Mouse (Mus musculus) midbrain, embryonic 10.5 days (tissue): ENCODE measurements around the gene Nlrp9b. TPM values are rescaled to one million over a fixed set of nuclear protein-coding genes. Genes with fewer than 3 reads are reported as not detected.
A peak's percentile ranks its signal among the peaks of the same experiment; 100 is the strongest.
"Not testable (repeated sequence)": the region's sequence is repeated elsewhere in the genome, so short reads cannot be mapped to it uniquely, and the experiment has no call there.

Source experiments
- DNase-seq: peaks from one replicate; pipeline ENCODE4 v3.0.0-alpha.2; 2017; ENCODE audit warnings: low spot score
- H3K27ac ChIP-seq: fragments of 300-500 bp; sonication (generic); replicated peaks from 2 replicates; pipeline ENCODE4 v1.5.1; 2016; ENCODE audit warnings: mild to moderate bottlenecking
- H3K27me3 ChIP-seq: fragments of 300-500 bp; sonication (generic); 2 replicates; pipeline ENCODE4 v1.6.1; 2016; ENCODE audit warnings: low read depth, mild to moderate bottlenecking; ENCODE audit not compliant: poor library complexity, severe bottlenecking
- H3K36me3 ChIP-seq: fragments of 300-500 bp; sonication (generic); 2 replicates; pipeline ENCODE4 v1.6.1; 2016; ENCODE audit warnings: mild to moderate bottlenecking, moderate library complexity
- H3K4me1 ChIP-seq: fragments of 300-500 bp; sonication (generic); 2 replicates; pipeline ENCODE4 v1.6.1; 2016
- H3K4me3 ChIP-seq: fragments of 300-500 bp; sonication (generic); 2 replicates; pipeline ENCODE4 v1.5.1; 2016; ENCODE audit warnings: mild to moderate bottlenecking, moderate library complexity
- H3K9me3 ChIP-seq: fragments of 300-500 bp; sonication (generic); replicated peaks from 2 replicates; pipeline ENCODE4 v1.6.1; 2016; ENCODE audit warnings: mild to moderate bottlenecking
- WGBS: fragments of 180-500 bp; shearing (Covaris S2); methylation state at CpG from one replicate; pipeline ENCODE4 v1.1.7; 2016; 5-methylcytosine and 5-hydroxymethylcytosine counted together
- polyA plus RNA-seq: library from polyadenylated mRNA; unstranded; fragments of >200 nt; fragmentation: Nextera tagmentation; extraction: Ambion mirVana; gene quantifications from 2 replicates; pipeline ENCODE4 v1.2.1, GENCODE M21; 2016

The Nlrp9b gene
- polyA plus RNA-seq = not detected in 2 replicates

DNA sequence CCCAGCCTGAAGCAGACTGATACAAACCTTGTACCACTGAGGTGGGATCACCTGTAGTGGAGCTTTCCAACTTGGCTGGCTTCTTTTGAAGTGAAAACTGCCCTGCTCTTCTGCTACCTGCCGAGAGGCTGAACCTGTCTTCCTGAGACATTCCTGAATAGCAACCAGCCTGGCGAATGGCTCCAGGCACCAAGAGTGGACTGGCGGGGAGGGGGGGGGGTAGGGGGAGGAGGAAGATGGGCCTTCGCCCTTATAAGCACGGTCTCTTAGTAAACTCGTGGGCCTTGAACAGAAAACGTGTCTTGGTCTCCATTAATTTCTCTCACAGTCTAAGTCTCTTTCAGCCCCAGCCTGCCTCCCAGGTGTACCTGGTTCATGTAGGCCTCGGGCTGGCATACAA is at the start of gene Nlrp9b:
TSS of gene Nlrp9b (plus strand) at position 301 of the 400 bp plus-strand sequence.
- WGBS = 65% methylated on average over 8 of the region's 8 CpGs
- H3K4me1 ChIP-seq, DNase-seq, H3K27me3 ChIP-seq, H3K27ac ChIP-seq, H3K36me3 ChIP-seq, H3K4me3 ChIP-seq: not testable (repeated sequence)
- peaks cover 46% of the 10 kb centered on the region for H3K9me3 ChIP-seq

DNA sequence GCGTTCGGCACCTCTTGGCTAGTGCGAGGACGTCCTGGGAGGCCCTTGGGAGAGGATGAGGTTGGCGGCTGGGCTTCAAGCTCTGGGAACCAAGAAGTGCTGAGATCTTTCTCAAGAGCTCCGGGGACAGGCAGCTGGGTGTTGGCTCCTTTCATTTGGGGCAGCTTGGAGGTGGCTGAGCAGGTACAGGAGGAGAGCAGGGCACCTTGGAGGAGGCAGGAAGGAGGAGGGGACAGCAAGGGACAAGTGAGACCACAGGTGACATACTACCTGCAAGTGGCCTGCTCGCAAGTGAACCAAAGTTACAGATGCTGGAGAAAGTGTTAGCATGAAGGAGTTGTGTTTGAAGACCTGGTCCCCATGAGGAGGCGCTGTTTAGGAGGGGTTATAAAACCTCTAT is 46.6 kb upstream of the Nlrp9b start:
- WGBS = 94% methylated on average over 8 of the region's 8 CpGs
- H3K36me3 ChIP-seq = no peaks in the 10 kb centered on the region
- H3K9me3 ChIP-seq = peaks cover 7% of the 10 kb centered on the region; the same call in 1 of the 2 replicates
- DNase-seq = no peak
- H3K4me3 ChIP-seq = no peak overlapping the region
- H3K27ac ChIP-seq = no peak overlapping the region
- no peaks in the 10 kb centered on the region; the same call in 1 of the 2 replicates for H3K4me1 ChIP-seq
- no peaks in the 10 kb centered on the region for H3K27me3 ChIP-seq

DNA sequence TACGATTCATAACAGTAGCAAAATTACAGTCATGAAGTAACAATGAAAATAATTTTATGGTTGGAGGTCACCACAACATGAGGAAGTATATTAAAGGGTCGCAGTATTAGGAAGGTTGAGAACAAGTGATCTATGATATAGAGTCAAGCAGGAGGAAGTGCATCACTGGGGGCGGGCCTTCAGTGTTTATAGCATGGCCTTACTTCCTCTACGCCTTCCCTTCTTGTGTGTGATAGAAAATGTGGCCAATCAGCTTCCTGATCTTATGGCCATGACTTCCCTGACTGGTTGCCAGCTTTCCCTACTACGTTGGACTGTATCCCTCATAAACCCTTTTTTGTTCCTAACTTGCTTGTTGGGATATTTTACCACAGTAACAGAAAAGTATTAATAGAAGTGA is 46.1 kb upstream of the Nlrp9b start:
- Histone ChIP-seq H3K9me3 (peaks cover 7% of the 10 kb centered on the region; the same call in 1 of the 2 replicates), H3K27ac (no peak overlapping the region), H3K36me3 (no peaks in the 10 kb centered on the region), H3K4me1 (peaks cover 3% of the 10 kb centered on the region; the same call in 1 of the 2 replicates), H3K27me3 (no peaks in the 10 kb centered on the region), H3K4me3 (no peak overlapping the region)
- DNase-seq = no peak
- 89% methylated on average over 5 of the region's 5 CpGs for WGBS

DNA sequence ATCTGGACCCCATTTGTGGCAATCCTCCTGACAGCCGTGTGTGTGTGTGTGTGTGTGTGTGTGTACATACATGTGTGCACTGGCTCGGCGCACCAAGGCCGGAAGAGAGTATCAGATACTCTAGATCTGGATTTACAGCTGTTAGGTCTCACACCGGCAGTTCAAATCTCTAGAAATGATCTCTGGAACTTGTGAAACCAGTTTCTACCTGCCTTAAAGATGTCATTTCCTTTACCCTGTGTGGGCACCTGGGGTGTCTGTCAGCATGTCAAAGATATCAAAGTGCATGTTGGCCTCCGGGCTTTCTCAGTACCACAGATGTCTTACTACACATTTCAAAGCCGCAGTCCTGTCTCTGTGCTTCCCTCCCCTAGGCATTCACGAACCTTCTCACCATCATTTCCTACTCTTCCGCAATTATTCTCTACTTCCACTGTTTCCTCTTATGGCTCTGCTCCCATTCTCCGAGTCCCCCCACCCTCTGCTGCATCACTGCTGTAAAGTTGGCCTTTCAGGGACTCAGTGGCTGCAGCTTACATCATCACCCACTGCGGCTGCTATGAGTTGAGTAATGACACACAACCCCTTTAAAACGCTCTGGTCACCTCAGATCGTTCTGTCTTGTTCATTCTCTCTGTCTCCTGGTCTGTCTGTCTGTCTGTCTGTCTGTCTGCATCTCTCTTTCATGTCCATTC is 45.3 kb upstream of the Nlrp9b start:
- DNase-seq = no peak
- H3K4me1 ChIP-seq = peaks cover 9% of the 10 kb centered on the region; the same call in 1 of the 2 replicates
- H3K27ac ChIP-seq = no peak overlapping the region
- no peak overlapping the region for H3K4me3 ChIP-seq
- no peaks in the 10 kb centered on the region for H3K36me3 ChIP-seq
- peaks cover 7% of the 10 kb centered on the region; the same call in 1 of the 2 replicates for H3K9me3 ChIP-seq
- H3K27me3 ChIP-seq = no peaks in the 10 kb centered on the region
- 85% methylated on average over 13 of the region's 13 CpGs for WGBS

DNA sequence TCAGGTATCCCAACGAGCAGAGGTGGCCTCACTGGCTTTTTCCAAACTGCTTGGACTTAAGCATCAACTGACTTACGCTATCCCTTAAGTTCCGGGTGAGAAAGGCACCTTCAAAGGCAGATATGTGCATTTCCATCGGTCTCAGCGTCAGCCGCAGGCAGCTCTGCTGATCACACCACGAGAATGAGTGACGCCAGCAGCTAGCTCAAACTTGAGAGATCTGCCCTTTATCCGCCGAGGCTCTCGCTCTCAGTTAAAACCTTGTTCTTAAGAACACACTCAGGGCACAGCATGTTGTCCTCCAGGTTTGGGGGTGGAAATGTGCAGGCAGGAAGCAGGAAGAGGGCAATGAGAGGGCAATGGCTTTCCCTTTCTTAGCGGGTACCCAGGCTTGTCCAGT is 42.3 kb upstream of the Nlrp9b start:
- Histone ChIP-seq H3K27ac (no peak overlapping the region), H3K27me3 (no peaks in the 10 kb centered on the region), H3K4me1 (peaks cover 29% of the 10 kb centered on the region), H3K9me3 (0 out of 2 replicates have a peak, but pooled peaks cover 3% of the 10 kb centered on the region), H3K4me3 (no peak overlapping the region), H3K36me3 (no peaks in the 10 kb centered on the region)
- WGBS = 82% methylated on average over 12 of the region's 12 CpGs
- no peak for DNase-seq

DNA sequence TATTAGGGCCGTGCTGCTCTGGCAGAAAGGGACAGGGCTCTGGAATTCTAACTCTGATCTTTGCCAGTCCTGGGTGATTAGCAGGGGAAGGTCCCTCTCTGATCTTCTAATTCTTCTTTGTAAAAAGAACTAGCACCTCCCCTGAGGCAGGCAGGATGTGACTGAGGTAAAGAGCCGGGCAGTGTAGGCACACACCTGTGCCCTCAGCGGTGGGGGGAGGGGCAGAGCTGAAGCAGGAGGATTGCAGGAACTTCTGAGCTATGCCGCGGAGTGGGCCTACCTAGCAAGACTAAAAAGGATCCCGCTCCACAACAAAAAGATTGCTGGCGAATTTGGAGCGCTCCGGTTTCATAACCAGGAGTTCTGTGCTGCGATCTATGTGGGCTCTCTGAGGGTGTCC is 41.3 kb upstream of the Nlrp9b start:
- Histone ChIP-seq H3K9me3 (0 out of 2 replicates have a peak, but pooled peaks cover 3% of the 10 kb centered on the region), H3K4me1 (peaks cover 29% of the 10 kb centered on the region), H3K27ac (no peak overlapping the region), H3K36me3 (no peaks in the 10 kb centered on the region), H3K4me3 (no peak overlapping the region), H3K27me3 (no peaks in the 10 kb centered on the region)
- no peak for DNase-seq
- 65% methylated on average over 10 of the region's 10 CpGs for WGBS

DNA sequence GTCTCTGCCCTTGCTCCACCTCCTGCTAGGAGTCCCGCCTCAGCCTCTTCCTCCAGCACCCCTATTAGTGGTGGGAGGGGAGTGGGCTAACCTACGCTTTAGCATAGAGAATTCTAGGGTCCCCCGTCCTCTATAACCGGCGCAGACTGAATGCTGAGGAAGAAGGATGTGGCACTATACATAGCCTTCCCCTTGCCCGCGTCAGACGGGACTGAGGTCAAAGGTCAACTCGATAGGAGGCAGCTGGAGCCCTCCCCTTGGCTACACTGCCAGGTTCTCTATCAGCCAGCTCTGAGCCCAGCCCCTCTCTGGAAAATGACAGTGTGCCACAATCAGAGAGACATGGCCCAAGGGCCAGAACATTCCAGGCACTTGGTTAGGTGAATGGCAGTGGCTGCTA is 40.7 kb upstream of the Nlrp9b start, which contains the start of gene Igsf23:
TSS of gene Igsf23 (minus strand) at position 168 of the 400 bp plus-strand sequence.
- no peak within 1 kb of the TSS for H3K4me3 ChIP-seq
- DNase-seq = no peak
- no peaks in the 10 kb centered on the region for H3K27me3 ChIP-seq
- H3K36me3 ChIP-seq = no peaks in the 10 kb centered on the region
- peak within 1 kb of the TSS; percentile 76 for H3K27ac ChIP-seq
- 0 out of 2 replicates have a peak, but pooled peaks cover 1% of the 10 kb centered on the region for H3K9me3 ChIP-seq
- WGBS = 54% methylated on average over 9 of the region's 9 CpGs
- H3K4me1 ChIP-seq = peaks cover 29% of the 10 kb centered on the region

DNA sequence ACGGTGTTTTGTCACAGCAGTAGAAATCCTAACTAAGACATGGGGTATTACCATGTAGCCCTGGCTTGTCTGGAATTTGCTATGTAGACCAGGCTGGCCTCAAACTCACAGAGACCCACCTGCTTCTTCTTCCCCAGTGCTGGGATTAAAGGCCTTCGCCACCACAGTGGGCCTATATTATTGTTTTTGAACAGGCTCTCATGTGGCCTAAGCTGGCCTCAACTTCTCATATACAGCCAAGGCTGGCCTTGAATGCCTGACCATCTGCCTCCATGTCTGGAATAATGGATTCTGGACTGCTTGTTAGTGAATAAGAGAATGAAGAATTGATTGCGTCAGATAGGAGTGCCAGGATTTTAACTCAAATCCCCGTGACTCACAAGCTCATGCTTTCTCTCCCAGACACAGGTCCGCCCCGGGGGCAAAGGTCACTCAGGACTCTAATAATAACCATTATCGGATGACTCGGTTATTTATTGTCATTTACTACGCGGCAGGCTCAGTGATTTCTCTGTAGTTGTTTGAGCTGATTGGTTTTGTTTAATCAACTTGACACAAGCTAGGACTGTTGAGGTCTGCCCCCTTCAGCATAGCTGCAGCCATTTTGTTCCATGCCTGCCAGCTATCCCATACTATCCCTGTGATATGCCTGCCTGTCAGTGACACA is 38.8 kb upstream of the Nlrp9b start:
- Histone ChIP-seq H3K27ac (peak overlapping the region; percentile 76), H3K36me3 (no peaks in the 10 kb centered on the region), H3K4me3 (no peak overlapping the region), H3K27me3 (no peaks in the 10 kb centered on the region), H3K4me1 (peaks cover 29% of the 10 kb centered on the region), H3K9me3 (no peaks in the 10 kb centered on the region)
- peak; percentile 74 for DNase-seq
- 50% methylated on average over 10 of the region's 10 CpGs for WGBS

DNA sequence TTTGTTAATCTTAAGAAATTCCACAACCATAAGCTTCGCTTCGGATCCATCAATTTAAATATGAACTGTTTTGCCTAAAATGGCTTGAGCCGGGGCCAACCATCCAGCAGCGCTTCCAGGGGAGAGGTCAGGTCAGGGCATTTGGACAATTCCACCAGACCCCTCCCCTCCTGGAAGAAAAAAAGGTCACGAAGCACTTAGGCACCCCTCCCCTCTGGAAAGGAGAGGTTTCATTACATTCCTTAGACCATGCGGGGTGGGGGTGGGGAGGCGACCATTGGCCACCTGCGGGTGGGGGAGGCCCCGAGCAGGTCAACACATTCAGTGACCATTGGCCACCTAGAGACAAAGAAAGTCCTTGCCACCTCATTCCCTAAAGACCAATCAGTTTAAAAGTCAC is 38.2 kb upstream of the Nlrp9b start:
- Histone ChIP-seq H3K27me3 (no peaks in the 10 kb centered on the region), H3K27ac (peak overlapping the region; percentile 70; the same call in 1 of the 2 replicates), H3K9me3 (no peaks in the 10 kb centered on the region), H3K4me3 (no peak overlapping the region), H3K4me1 (peaks cover 29% of the 10 kb centered on the region), H3K36me3 (no peaks in the 10 kb centered on the region)
- DNase-seq = peak; percentile 63
- 41% methylated on average over 9 of the region's 9 CpGs for WGBS

DNA sequence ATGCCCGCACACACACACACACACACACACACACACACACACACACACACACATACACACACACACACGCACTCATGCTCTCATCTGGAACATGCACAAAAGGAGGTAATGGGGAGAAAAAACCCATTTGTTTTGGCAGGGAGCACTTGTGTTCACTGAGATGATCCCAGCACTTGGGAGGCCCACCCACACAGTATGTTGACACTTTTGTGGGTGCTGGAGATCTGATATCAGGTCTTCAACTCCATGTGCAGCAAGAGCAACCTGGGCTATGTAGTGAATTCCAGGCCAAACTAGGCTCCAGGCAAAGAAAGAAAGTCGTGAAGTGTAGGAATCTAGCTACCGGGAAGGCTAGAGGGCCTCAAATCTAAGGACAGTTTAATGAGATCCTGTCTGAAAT is 35.4 kb upstream of the Nlrp9b start:
- Histone ChIP-seq H3K9me3 (no peaks in the 10 kb centered on the region), H3K27ac (no peak overlapping the region), H3K4me1 (peaks cover 20% of the 10 kb centered on the region), H3K4me3 (no peak overlapping the region), H3K27me3 (no peaks in the 10 kb centered on the region), H3K36me3 (no peaks in the 10 kb centered on the region)
- no peak for DNase-seq
- WGBS = 75% methylated on average over 4 of the region's 4 CpGs

DNA sequence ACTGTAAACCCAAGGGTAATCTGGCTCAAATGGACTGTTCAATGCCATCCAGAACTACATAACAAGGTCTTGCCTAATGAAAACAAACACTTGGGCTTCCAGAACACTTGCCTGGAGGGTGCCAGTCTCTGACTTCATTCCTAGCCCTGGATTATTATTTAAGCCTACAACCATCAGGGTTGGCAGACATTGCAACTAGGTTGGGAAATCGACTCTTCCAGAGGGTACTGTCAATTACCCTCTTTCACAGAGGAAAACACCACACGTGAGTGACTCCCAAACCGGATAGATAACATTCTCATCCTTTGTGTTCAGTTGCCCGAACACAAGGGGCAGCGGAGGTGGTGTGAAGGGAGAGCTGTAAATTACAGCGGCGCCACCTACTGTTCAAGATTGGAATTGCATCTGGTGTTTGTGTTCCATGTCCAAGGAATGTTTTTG is 34.9 kb upstream of the Nlrp9b start:
- Histone ChIP-seq H3K27me3 (no peaks in the 10 kb centered on the region), H3K36me3 (no peaks in the 10 kb centered on the region), H3K4me1 (peaks cover 20% of the 10 kb centered on the region), H3K4me3 (no peak overlapping the region), H3K9me3 (0 out of 2 replicates have a peak, but pooled peaks cover 3% of the 10 kb centered on the region), H3K27ac (no peak overlapping the region; the same call in 1 of the 2 replicates)
- WGBS = 6% methylated on average over 7 of the region's 7 CpGs
- DNase-seq = peak; percentile 86

DNA sequence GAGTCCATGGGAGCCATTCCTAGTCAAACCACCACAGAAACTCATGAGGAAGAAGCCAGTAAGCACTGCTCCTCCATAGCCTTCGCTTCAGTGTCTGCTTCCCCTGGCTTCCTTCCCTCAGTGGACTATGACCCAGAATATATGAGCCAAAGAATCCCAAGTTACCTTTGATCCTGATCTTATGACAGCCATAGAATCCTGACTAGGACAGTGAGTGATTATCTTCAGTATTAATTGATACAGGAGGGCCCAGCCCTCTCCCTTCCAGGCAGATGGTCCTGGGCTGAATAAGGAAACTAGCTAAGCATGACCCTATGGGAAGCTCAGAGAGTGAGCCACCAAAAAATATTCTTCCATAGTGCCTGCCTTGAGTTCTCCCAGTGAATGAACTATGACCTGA is 28.8 kb upstream of the Nlrp9b start:
- Histone ChIP-seq H3K27me3 (no peaks in the 10 kb centered on the region), H3K4me3 (no peak overlapping the region), H3K27ac (no peak overlapping the region), H3K36me3 (no peaks in the 10 kb centered on the region), H3K4me1 (no peaks in the 10 kb centered on the region), H3K9me3 (peaks cover 19% of the 10 kb centered on the region)
- no peak for DNase-seq
- WGBS = 72% methylated on average over 1 of the region's 1 CpGs
